In genomic region chr10:8516916-8517524, GRCm38 (mm10) we compare ENCODE assay signal across 8 mouse cellular contexts. TPM values are rescaled to one million over a fixed set of nuclear protein-coding genes. Genes with fewer than 3 reads are reported as not detected.
DNase-seq lines count a peak whose midpoint lies in the region; ATAC-seq and TF ChIP-seq lines count a peak whose summit lies in the region.

No protein-coding gene starts in this region.

- H3K36me3 ChIP-seq in heart, embryonic 10.5 days, result no peaks in the 10 kb centered on the region
- no peaks in the 10 kb centered on the region for H3K36me3 ChIP-seq in E14TG2a.4 (ENCODE audit: insufficient read depth, low read length)
- H3K36me3 ChIP-seq in intestine, embryonic 16.5 days (ENCODE audit: control insufficient read depth, insufficient read depth, low read length), result no peaks in the 10 kb centered on the region
- no peaks in the 10 kb centered on the region for H3K36me3 ChIP-seq in stomach, embryonic 14.5 days (ENCODE audit: control insufficient read depth, insufficient read depth, low read length)

- peaks cover 39% of the 10 kb centered on the region for H3K27me3 ChIP-seq in heart, embryonic 10.5 days (ENCODE audit: insufficient read depth, poor library complexity, severe bottlenecking)
- peaks cover 62% of the 10 kb centered on the region for H3K27me3 ChIP-seq in E14TG2a.4 (ENCODE audit: insufficient read depth, low read length)
- H3K27me3 ChIP-seq in intestine, embryonic 16.5 days (replicated peaks; ENCODE audit: control insufficient read depth, insufficient read depth, low read length), result peaks cover 13% of the 10 kb centered on the region
- H3K27me3 ChIP-seq in stomach, embryonic 14.5 days (ENCODE audit: control insufficient read depth, insufficient read depth, low read length), result no peaks in the 10 kb centered on the region

- H3K27ac ChIP-seq in heart, embryonic 10.5 days, result no peak overlapping the region
- H3K27ac ChIP-seq in cortical plate, adult 2 months (ENCODE audit: insufficient read depth, low read length), result no peak overlapping the region
- no peak overlapping the region for H3K27ac ChIP-seq in intestine, embryonic 16.5 days (ENCODE audit: low read length)
- no peak overlapping the region for H3K27ac ChIP-seq in stomach, embryonic 14.5 days (ENCODE audit: low read length)

- no peak for TF ChIP-seq CTCF in E14TG2a.4 (conservative IDR thresholded peaks at IDR 0.05; ENCODE audit: low read length)
- TF ChIP-seq CTCF in cortical plate, adult 2 months (IDR thresholded peaks at IDR 0.05; ENCODE audit: extremely low read depth, insufficient read depth, low read length), result no peak

- 21% methylated on average over 9 of the region's 9 CpGs for whole genome bisulfite sequencing in heart, embryonic 10.5 days
- WGBS in intestine, embryonic 16.5 days, result 20% methylated on average over 9 of the region's 9 CpGs
- WGBS in stomach, embryonic 14.5 days, result 23% methylated on average over 9 of the region's 9 CpGs

- H3K4me1 ChIP-seq in heart, embryonic 10.5 days, result peaks cover 12% of the 10 kb centered on the region
- peaks cover 34% of the 10 kb centered on the region for H3K4me1 ChIP-seq in E14TG2a.4 (replicated peaks; ENCODE audit: low read depth, low read length)
- H3K4me1 ChIP-seq in cortical plate, adult 2 months (ENCODE audit: control insufficient read depth, insufficient read depth, low read length), result no peaks in the 10 kb centered on the region
- H3K4me1 ChIP-seq in intestine, embryonic 16.5 days (ENCODE audit: control insufficient read depth, insufficient read depth, low read length), result peaks cover 5% of the 10 kb centered on the region; the same call in 1 of the 2 replicates
- H3K4me1 ChIP-seq in stomach, embryonic 14.5 days (ENCODE audit: control insufficient read depth, insufficient read depth, low read length), result peaks cover 5% of the 10 kb centered on the region; the same call in 1 of the 2 replicates

- no peaks in the 10 kb centered on the region for H3K9me3 ChIP-seq in heart, embryonic 10.5 days
- no peaks in the 10 kb centered on the region for H3K9me3 ChIP-seq in E14TG2a.4 (ENCODE audit: low read length)
- H3K9me3 ChIP-seq in intestine, embryonic 16.5 days (ENCODE audit: control insufficient read depth, low read length), result no peaks in the 10 kb centered on the region
- H3K9me3 ChIP-seq in stomach, embryonic 14.5 days (ENCODE audit: control insufficient read depth, low read depth, low read length), result no peaks in the 10 kb centered on the region

- H3K4me2 ChIP-seq in intestine, embryonic 16.5 days (ENCODE audit: low read depth, low read length), result peak overlapping the region; percentile 91
- H3K4me2 ChIP-seq in stomach, embryonic 14.5 days (replicated peaks; ENCODE audit: low read depth, low read length), result peak overlapping the region; percentile 96

- no peak overlapping the region for H3K9ac ChIP-seq in intestine, embryonic 16.5 days (ENCODE audit: low read depth, low read length)
- 0 out of 2 replicates have a peak overlapping the region, but pooled peaks have one; percentile 64 for H3K9ac ChIP-seq in stomach, embryonic 14.5 days (replicated peaks; ENCODE audit: low read depth, low read length)

- no peak for DNase-seq in heart, embryonic 10.5 days (ENCODE audit: low spot score)
- no peak for DNase-seq in heart, postnatal 25 days (ENCODE audit: low spot score)
- no peak for DNase-seq in urinary bladder, postnatal 4 days (ENCODE audit: low spot score in 2 of 2)
- DNase-seq in left cerebral cortex, adult 9 months (ENCODE audit: low spot score in 2 of 2), result no peak

- TF ChIP-seq POLR2A in cortical plate, adult 2 months (IDR thresholded peaks at IDR 0.05; ENCODE audit: extremely low read depth, insufficient read depth, low read length), result no peak

- H3K4me3 ChIP-seq in heart, embryonic 10.5 days, result peak overlapping the region; percentile 86; the same call in 1 of the 2 replicates
- H3K4me3 ChIP-seq in E14TG2a.4 (replicated peaks; ENCODE audit: low read length), result peak overlapping the region; percentile 96
- H3K4me3 ChIP-seq in cortical plate, adult 2 months (ENCODE audit: insufficient read depth, low read length), result peak overlapping the region; percentile 96
- peak overlapping the region; percentile 78 for H3K4me3 ChIP-seq in intestine, embryonic 16.5 days (ENCODE audit: low read length)
- H3K4me3 ChIP-seq in stomach, embryonic 14.5 days (ENCODE audit: low read depth, low read length), result peak overlapping the region; percentile 79

- ATAC-seq in intestine, embryonic 16.5 days, result no peak
- no peak for ATAC-seq in stomach, embryonic 14.5 days (ENCODE audit: insufficient number of reproducible peaks, insufficient read depth, low FRiP score, low read depth)

- intact Hi-C loops in heart, postnatal 25 days (cut with DNase I), result no loop called here

RNA-seq across cellular contexts. Expression of gene Ust, which starts 1.6 kb away (rescaled TPM):
- polyA plus RNA-seq in heart, embryonic 10.5 days (2016; fragmentation: Nextera tagmentation; extraction: Ambion mirVana), result 1.9 and 2.8 TPM in 2 replicates
- total RNA-seq in heart, postnatal 25 days (2021), result 1 to 10 TPM; 1.5 to 2.2 TPM
- polyA plus RNA-seq in cortical plate, adult 2 months (2012; rRNA removed), result 10.2 and 11.3 TPM in 2 replicates
- 2.5 and 3.3 TPM in 2 replicates for polyA plus RNA-seq in intestine, embryonic 16.5 days (2015; fragmentation: Nextera tagmentation; extraction: Ambion mirVana)
- polyA plus RNA-seq in stomach, embryonic 14.5 days (2014; fragmentation: Nextera tagmentation; extraction: Ambion mirVana), result 5.6 and 6.3 TPM in 2 replicates
